Mouse (Mus musculus) liver, embryonic 14.5 days (tissue): Measurements from ENCODE around the gene Olfr955.

Experiments
- CTCF ChIP-seq: IDR thresholded peaks from 2 replicates; pipeline ENCODE4 v1.5.1; 2016; ENCODE audit warnings: antibody characterized with exemption, low read depth, control low read depth
- EP300 ChIP-seq: IDR thresholded peaks from 2 replicates; pipeline ENCODE4 v1.6.1; 2016; ENCODE audit warnings: antibody characterized with exemption, low read depth

- no peak for TF ChIP-seq CTCF
- TF ChIP-seq EP300, result no peak
These were observed 15.3 kb downstream of the Olfr955 start, which contains the start of gene Olfr954 for GRCm38 (mm10) chr9:39456401-39456800.
